Mouse (Mus musculus) G1E (cell line): ENCODE measurements around the gene Vapb.

Experiments
- CTCF ChIP-seq: IDR thresholded peaks from 2 replicates; pipeline ENCODE4 v1.5.1; 2012; ENCODE audit warnings: low read depth, low read length, inconsistent platforms, mixed read lengths
- GATA1 ChIP-seq: IDR thresholded peaks from 2 replicates; pipeline ENCODE4 v1.6.1; 2012; ENCODE audit warnings: borderline replicate concordance, low read length, inconsistent platforms, mixed read lengths

- TF ChIP-seq GATA1 (no peak), CTCF (no peak)
Observed at GRCm38 (mm10) chr2:173742090-173742489, 4.8 kb downstream of the Vapb start.
